Mouse (Mus musculus) liver, embryonic 18 days (tissue): Measurements from ENCODE around the gene Cpsf2. TPM values are rescaled to one million over a fixed set of nuclear protein-coding genes. Genes with fewer than 3 reads are reported as not detected.

Source experiments
- polyA plus RNA-seq: library from polyadenylated mRNA; depleted of rRNA; stranded (reverse); fragments of >200 nt; gene quantifications from 2 replicates; pipeline ENCODE4 v1.2.3, GENCODE M21; 2012; rRNA removed

Gene Cpsf2
- 6.2 and 6.5 TPM in 2 replicates for polyA plus RNA-seq

DNA sequence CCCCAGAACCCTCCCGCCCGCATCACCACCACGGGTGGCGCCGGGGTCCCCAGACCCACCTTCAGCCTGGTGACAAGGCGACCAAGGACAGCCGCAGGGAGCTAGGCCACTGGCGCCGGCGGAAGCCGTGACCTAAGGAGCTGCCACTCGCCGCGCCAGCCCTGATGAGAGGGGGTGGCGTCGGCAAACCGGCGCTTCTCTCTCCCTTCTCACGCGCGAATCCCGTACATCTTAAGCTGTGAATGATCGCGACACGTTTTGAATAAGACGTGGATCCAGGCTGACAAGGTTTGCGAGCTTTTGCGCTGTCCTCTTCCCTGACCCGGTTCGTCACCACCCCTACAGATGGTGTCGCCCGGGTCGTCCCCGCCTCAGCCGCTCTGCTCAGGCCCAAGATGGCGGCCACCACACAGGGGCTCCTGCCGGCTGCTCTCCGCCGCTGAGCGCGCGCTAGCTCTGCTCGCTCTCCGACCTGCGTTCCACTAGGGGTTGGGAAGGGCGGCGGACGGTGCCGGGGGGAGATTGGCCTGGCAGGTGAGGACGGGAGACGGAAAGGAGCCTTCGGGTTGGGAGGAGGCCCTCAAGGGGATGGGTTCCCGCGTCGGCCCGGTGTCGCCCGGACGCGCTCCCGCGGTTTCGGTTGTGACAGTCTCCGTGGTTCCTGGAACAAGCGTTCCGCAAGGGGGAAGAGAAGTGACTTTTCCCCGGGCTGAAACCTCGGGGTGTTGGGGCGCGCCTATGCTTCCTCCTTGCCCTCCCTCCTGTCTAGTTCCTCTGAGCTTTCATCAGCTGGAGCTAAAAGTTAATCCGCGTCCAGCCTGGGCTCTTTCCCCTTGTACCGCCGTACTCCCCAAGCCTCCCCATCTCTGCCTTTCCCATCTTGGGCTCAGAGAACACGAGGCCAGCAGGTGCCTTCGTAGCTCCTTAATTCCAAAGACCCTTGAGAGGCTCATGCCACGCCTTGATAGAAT is at the start of gene Cpsf2:
TSS of gene Cpsf2 (plus strand) at position 388 of the 971 bp plus-strand sequence.

GRCm38 (mm10) chr12:101957942-101958544 is 17.7 kb upstream of the Cpsf2 start, which contains the start of gene Atxn3:
Atxn3 (minus strand) TSS chr12:101958246.

Other genes with a start within 250 kb of the Cpsf2 start
- gene Fbln5, start 156.9 kb upstream of the Cpsf2 start, polyA plus RNA-seq = 6.0 and 6.5 TPM in 2 replicates
- gene Trip11, start 62.7 kb upstream of the Cpsf2 start, polyA plus RNA-seq = 2.6 and 3.0 TPM in 2 replicates
- gene Atxn3, start 17.7 kb upstream of the Cpsf2 start, polyA plus RNA-seq = 4.6 and 4.9 TPM in 2 replicates
- 0.18 and 0.19 TPM in 2 replicates for gene Slc24a4, start 152.7 kb downstream of the Cpsf2 start, polyA plus RNA-seq